Mouse (Mus musculus) erythroblast, embryonic 14.5 days (primary cell): Measurements from ENCODE around the gene Tln1.

ENCODE experiments used
- GATA1 ChIP-seq: IDR thresholded peaks from 2 replicates; pipeline ENCODE4 v1.6.1; 2012; ENCODE audit warnings: low read length, inconsistent platforms, mixed read lengths
- TAL1 ChIP-seq: IDR thresholded peaks from 3 replicates; pipeline ENCODE4 v1.6.1; 2012; ENCODE audit warnings: low read length, inconsistent platforms, mixed read lengths

DNA sequence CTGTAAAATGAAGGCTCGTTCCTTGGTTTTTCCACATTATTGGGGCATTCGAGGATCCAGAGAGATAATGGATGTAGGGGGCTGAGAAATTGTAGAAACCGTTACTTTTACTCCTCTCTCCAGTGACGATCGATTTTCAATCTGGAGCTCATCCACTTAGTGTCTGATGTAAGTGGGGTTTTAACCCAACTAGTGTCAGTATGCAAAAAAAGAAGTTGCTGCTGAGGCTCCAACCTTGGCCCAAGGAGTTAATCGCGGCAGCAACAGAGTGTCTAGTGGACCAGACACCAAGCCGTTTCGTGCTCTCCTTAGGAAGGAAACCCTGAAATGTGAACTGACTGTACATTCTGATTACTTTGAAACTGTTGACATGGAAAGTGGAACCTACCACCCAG is 68.6 kb downstream of the Tln1 start:
- TF ChIP-seq TAL1 = no peak
- no peak for TF ChIP-seq GATA1
